17 mouse cellular contexts compared by ENCODE assay signal in genomic region chr1:38739018-38739417, GRCm38 (mm10).
"Had no signal": no experiment of that assay in that cellular context is flagged by ENCODE, and none has a peak within 500 bp of the region (broad histone marks: within the 10 kb centered on the region; RNA-seq: fewer than 3 reads in every experiment).

No protein-coding gene starts in this region.

- ATAC-seq: hindbrain, embryonic 16.5 days; inflammation-experienced regulatory T-cells, adult 6 months; intestine, embryonic 15.5 days; intestine, postnatal 0 days had no signal

- DNase-seq: gastrocnemius, adult 2 months; gastrocnemius, postnatal 10 days; gastrocnemius, postnatal 25 days; heart, adult 18-20 months; heart, postnatal 10 days; heart, postnatal 4 days; kidney, adult 18-20 months; kidney, adult 8-10 months; kidney, postnatal 14 days; kidney, postnatal 36 days; layer of hippocampus, adult 9-11 months; layer of hippocampus, postnatal 36 days; left cerebral cortex, postnatal 4 days had no signal
